Mouse (Mus musculus) ES-E14 (cell line): ENCODE data around the gene Chn1.

Source experiments
- CHD2 ChIP-seq: IDR thresholded peaks from 2 replicates; pipeline ENCODE4 v1.6.1; 2014; ENCODE audit warnings: mild to moderate bottlenecking, low read depth, low read length, inconsistent platforms
- MAFK ChIP-seq: IDR thresholded peaks from 2 replicates; pipeline ENCODE4 v1.6.1; 2014; ENCODE audit warnings: mild to moderate bottlenecking, low read depth, low read length, inconsistent platforms; ENCODE audit not compliant: insufficient read depth
- ZC3H11A ChIP-seq: IDR thresholded peaks from 2 replicates; pipeline ENCODE4 v1.6.1; 2012; ENCODE audit warnings: low read depth, mild to moderate bottlenecking, inconsistent platforms, low read length, borderline replicate concordance
- ZNF384 ChIP-seq: IDR thresholded peaks from 2 replicates; pipeline ENCODE4 v1.6.1; 2012; ENCODE audit warnings: low read depth, low read length, inconsistent platforms

DNA sequence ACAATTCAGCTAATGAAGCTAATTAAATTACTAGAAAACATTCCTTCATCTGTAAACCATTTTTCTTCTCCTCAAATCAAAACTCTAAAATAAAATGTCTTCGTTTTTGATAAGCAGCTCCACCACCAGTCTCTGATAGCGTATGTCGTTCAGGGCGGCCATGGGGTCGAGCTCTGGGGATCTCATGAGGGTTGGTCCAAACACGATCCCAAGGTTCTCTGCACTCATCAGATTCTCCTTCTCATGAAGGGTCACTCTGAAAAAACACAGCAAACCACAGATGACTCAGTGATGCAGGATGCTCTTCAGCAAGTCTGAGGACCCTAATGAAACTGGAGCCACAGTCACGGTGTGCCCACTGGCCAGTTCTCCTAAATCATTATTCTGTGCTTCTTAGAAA, 162.2 kb downstream of the Chn1 start:
- TF ChIP-seq MAFK: no peak
- TF ChIP-seq ZC3H11A: no peak
- no peak for TF ChIP-seq CHD2
- TF ChIP-seq ZNF384: no peak
